Mouse (Mus musculus) kidney, postnatal 14 days (tissue): ENCODE data around the gene 1700025B11Rik.
A peak's percentile ranks its signal among the peaks of the same experiment; 100 is the strongest.
"Not testable (repeated sequence)": the region's sequence is repeated elsewhere in the genome, so short reads cannot be mapped to it uniquely, and the experiment has no call there.

ENCODE experiments used
- DNase-seq: peaks from one replicate; pipeline ENCODE4 v3.0.0; 2022; ENCODE audit warnings: mixed read lengths

Gene 1700025B11Rik

DNA sequence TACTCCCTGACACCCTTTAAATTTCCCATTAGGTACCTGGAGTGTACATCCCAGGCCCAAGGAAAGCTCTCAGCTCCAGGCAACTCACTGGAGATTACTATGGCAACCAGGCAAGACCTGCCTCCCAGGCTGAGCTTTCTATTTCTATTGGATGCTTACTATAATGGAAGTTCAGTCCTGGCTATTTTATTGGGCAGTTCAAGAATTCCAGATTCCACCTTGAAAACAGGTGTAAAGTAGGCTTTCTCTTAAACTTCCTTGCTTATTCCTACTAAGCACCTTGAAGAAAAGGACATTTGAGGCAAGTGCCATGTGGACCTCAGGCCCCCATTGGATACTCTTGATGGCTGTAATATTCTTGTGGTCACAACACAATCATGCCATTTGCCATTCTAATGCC lies at the start of gene 1700025B11Rik:
Gene 1700025B11Rik, minus strand, starts transcription at position 101 of the 400 bp plus-strand sequence.
- no peak for DNase-seq

DNA sequence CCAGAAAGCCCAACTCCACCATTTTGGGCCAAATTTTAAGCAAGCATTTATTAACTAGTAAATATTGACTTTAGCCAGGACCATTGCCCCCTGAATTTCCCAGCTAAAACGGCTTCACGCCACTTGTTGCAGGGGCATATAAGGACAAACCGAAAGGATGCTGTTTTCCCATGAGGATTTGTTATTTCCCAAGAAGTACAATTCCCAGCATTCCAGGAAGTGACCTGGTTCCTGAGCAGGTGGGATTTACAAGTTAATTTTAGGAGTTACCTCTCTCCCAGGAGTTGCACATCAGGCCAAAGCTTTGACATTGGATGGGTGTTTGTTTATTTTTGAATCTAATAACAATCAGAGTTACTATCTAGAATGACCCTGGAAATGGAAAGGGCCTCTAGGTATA lies 44.4 kb upstream of the 1700025B11Rik start:
- no peak for DNase-seq

- DNase-seq, result no peak
Observed at GRCm38 (mm10) chr15:77598958-77599357, 37.3 kb upstream of the 1700025B11Rik start, which contains the start of gene Gm36245. TSS of gene Gm36245 (plus strand) at chr15:77599258.

DNA sequence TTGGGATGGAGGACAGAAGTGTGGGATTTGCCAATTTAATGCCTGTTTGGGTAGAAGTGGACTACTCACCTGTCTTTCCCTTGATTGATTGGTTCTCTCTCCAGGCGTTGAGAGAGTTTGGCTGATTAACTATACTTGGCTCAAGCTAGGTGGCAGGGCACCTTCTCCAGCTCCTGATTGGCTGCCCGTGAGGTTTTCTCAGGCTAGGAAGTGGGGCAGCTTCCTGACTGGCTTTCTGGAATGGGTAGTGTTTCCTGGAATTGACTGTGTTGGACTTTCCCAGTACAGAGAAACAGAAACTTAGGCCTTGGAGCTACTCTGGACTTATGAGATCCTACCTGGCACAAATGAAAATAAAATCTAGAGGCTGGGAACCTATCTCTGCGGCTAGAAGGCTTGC lies 36.7 kb upstream of the 1700025B11Rik start:
- peak; percentile 32 for DNase-seq

- DNase-seq, result no peak
Observed at GRCm38 (mm10) chr15:77595961-77596360, 34.3 kb upstream of the 1700025B11Rik start, which contains the start of gene Apol10b. TSS of gene Apol10b (minus strand) at chr15:77596125.

- no peak for DNase-seq
Observed at GRCm38 (mm10) chr15:77593557-77593956, 31.9 kb upstream of the 1700025B11Rik start.

- DNase-seq, result peak; percentile 51
Observed at GRCm38 (mm10) chr15:77590881-77591280, 29.2 kb upstream of the 1700025B11Rik start.

DNA sequence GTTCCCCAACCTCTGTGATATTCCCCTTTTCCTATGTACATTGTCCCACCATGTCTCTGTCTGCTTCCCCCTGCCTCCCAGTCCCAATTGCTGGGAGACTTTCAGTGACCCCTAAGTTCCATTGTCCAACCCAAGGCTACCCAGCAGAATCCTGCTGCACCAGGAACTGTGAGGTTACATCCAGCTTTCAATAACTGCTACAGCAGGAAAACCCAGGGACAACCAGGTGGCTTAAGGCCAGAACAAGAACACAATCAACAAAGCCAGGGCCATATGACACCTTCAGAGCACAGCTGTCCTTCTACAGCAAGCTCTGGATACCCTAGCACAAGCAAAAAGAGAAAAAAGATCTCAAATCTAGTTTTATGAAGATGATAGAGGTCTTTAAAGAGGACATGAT lies 27.3 kb upstream of the 1700025B11Rik start:
- DNase-seq, result no peak

GRCm38 (mm10) chr15:77587026-77587425 lies 25.3 kb upstream of the 1700025B11Rik start:
- DNase-seq, result peak; percentile 20

- DNase-seq, result peak; percentile 56
Observed at GRCm38 (mm10) chr15:77581681-77582080, 20.0 kb upstream of the 1700025B11Rik start.

GRCm38 (mm10) chr15:77579311-77579710 lies 17.6 kb upstream of the 1700025B11Rik start:
- no peak for DNase-seq

GRCm38 (mm10) chr15:77578801-77579200 lies 17.1 kb upstream of the 1700025B11Rik start:
- no peak for DNase-seq

GRCm38 (mm10) chr15:77563219-77563618 lies 1.5 kb upstream of the 1700025B11Rik start:
- DNase-seq, result no peak

GRCm38 (mm10) chr15:77539221-77539620 lies 22.5 kb downstream of the 1700025B11Rik start:
- DNase-seq, result not testable (repeated sequence)

GRCm38 (mm10) chr15:77533216-77533615 lies 28.5 kb downstream of the 1700025B11Rik start, which contains the start of gene Apol7c:
TSS of gene Apol7c (minus strand) at chr15:77533316.
- DNase-seq, result no peak

- DNase-seq, result peak; percentile 80
Observed at GRCm38 (mm10) chr15:77523186-77523843, 38.4 kb downstream of the 1700025B11Rik start.

DNA sequence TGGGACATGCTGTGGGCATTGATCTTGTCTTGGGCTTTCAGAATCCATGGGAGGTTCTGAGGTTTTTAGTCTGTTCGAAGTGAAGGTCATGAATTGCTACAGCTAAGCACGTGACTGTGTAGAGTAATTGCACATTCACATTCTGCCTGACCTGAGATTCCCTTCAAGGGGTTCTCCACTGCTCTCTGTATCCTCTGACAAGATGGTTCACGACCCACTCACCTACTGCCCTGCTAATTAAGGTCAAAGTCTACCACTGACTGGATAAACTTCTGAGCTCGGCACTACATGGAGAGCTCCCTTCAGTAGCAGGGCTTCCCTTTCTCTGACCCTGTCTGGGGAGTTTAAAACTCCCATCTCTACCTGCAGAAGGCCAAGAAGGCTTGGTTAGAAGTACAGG lies 41.1 kb downstream of the 1700025B11Rik start:
- DNase-seq, result peak; percentile 25
